Mouse (Mus musculus) spleen, postnatal 4 days (tissue): ENCODE measurements around the gene Slc45a1.
"Not testable (repeated sequence)": the region's sequence is repeated elsewhere in the genome, so short reads cannot be mapped to it uniquely, and the experiment has no call there.

Source experiments
- DNase-seq, 2 experiments: peaks; one replicate each; pipeline ENCODE4 v3.0.0; 2022; ENCODE audit warnings: low spot score in 2 of 2

The Slc45a1 gene

DNA sequence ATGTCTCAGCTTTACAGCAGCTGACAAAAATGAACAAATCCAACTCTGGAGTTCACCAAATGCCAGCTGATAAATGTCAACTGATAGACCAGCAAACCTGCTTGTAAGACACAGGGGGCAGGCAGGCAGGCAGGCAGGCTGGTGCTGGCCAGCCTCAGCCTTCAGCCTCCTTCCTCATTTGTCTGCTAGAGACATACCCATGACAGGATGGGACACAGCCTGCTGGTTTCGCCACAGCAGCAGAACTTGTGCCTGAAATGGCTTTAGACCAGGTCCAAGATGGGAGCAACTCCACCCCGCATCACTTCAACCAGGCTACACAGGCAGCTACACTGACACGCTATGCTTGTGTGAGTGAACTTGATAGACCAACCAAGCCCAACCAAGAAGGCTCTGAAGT lies 46.2 kb downstream of the Slc45a1 start:
- no peak for DNase-seq

DNA sequence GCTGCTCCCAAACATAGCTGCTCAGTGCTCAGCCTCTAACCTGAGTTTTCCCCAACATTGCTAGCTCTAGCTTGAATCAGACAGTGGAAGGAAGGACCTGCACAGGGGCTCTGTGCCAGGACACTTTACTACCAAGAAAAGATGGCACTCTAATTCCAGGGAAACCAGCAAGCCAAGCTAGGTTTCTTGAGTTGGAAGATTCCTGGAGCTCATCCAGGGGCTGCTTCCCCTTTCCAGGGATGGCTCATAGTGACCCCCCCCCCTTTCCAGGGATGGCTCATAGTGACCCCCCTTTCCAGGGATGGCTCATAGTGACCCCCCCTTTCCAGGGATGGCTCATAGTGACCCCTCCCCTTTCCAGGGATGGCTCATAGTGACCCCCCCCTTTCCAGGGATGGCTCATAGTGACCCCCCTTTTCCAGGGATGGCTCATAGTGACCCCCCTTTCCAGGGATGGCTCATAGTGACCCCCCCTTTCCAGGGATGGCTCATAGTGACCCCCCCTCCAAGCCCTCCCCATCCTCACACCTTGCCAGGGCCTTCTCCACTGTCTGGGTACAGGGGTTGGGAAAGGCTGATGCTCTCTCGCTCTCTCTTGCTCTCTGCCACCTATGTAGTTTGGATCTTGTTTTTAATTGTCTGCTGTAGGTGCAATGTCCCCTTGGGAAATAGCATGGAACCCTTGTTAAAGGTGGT lies 48.5 kb downstream of the Slc45a1 start:
- DNase-seq, result no peak

DNA sequence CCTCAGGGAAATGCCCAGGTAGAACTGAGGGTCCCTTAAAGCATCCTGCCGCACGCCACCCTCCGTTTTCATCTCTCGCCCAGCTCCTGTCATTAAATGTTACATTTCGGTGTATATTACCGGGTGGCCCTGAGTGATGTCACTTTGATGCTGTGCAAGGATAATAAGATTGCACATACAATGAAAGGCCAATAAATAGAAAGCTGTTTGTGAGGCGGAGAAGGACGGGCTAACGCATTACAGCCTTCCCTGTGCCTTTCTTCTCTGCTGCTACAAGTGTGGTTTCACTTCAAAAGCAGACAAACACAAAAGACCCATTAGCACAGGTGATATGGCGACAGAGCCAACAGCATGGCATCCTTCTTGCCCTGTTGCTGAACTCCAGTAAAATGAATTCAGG lies 50.5 kb downstream of the Slc45a1 start:
- DNase-seq, result no peak

DNA sequence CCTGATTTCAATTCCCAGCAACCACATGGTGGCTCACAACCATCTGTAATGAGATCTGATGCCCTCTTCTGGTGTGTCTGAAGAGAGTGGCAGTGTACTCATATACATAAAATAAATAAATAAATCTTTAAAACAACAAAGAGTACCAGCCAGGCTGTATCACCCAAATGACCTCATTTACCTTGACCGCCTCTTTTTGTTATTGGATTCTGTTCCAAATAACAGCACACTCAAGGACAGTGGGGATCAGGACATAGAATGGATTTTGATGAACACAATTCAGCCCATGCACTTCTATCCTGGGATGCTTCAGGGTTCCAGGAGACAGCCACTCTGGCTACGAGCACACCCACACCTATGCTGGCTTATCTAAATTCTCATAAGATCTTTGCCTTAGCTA lies 51.5 kb downstream of the Slc45a1 start:
- not testable (repeated sequence) for DNase-seq

DNA sequence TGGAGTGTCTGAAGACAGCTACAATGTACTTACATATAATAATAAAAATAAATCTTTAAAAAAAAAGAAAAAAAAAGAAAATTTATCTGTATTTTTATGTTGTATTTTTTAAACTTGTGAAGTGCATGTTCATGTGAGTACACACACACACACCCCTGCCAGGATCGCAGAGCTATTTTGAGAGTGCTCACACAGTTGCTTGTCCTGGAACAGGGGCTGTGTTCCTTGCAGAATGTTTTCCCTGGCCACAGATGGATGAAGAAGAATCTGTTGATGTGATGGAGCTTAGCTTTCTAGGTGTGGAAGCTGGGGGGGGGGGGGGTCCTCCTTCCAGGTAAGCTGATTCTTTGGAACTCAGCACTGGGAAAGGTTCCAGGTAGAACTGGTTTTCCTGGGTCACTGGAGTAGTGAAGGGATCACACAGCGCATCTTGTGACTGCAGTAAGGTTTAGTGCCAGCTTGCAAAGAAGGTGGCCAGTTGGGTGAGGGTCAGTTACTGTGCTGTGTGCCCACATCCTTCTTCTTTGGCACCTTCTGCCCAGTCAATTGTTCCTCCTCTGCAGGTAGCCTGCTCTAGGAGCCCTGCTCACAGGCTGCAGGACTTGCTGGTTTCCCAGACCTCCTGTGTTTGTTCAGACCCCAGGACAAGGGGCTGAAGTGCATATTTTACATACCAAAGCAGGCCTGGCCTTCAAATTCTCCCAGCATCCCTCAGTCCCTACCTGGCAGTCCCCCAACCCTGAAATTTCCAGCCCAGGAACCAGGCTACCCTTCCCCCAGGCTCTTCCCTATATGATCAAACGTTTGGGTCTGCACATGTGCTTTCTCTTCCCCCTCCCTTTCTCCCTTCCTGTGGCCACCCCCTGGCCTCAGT lies 52.6 kb downstream of the Slc45a1 start:
- DNase-seq, result no peak

DNA sequence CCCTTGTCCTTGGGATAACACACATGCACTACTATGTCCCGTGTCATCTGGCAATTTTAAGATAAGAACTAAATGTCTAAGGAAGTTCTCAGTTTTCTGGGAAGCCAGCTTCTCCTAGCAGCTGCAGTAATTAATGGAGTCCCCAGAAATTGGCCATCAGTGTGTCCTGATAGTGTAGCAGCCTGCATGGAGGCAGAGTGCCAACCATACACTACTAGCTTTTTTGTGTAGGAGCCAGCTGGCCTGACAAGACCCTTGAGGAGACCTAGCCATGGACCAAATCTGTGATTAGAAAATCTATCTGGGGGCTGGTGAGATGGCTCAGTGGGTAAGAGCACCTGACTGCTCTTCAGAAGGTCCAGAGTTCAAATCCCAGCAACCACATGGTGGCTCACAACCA lies 53.3 kb downstream of the Slc45a1 start:
- no peak for DNase-seq

DNA sequence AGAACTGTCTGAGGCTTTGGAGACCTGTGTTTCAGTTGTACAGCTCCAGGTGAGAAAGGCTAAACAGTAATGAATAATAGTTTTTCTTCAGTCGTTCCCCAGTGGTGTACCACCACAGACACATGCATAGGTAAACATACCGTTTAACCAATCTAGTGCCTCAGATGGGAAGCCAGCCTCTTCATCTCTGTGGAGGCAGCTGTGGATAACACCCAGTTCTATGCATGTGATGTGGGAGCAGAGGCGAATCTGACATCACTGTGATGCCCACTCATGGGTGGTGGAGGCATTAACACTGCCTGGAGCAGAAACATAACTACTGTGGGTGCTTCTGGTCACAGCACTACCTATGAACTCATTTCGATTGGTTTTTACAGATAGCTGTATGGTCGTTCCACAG lies 56.0 kb downstream of the Slc45a1 start:
- DNase-seq, result no peak

DNA sequence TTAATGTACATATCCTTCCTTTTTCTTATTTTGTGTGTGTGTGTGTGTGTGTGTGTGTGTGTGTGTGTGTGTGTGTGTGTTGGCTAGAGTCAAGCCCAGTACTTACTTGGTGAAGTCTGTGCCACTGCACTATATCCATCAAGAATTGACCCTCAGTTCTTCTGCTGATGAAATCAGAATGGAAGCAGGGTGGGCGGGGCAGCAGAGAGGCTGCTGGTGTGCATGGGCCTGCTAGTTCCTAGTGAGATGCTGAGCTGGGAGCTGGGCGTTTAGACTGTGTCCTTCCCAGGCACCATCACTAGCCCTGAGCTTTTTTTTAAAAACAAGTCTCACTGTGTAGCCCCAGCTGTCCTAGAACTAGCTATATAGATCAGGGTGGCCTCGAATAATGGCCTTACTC lies 56.9 kb downstream of the Slc45a1 start:
- no peak for DNase-seq

DNA sequence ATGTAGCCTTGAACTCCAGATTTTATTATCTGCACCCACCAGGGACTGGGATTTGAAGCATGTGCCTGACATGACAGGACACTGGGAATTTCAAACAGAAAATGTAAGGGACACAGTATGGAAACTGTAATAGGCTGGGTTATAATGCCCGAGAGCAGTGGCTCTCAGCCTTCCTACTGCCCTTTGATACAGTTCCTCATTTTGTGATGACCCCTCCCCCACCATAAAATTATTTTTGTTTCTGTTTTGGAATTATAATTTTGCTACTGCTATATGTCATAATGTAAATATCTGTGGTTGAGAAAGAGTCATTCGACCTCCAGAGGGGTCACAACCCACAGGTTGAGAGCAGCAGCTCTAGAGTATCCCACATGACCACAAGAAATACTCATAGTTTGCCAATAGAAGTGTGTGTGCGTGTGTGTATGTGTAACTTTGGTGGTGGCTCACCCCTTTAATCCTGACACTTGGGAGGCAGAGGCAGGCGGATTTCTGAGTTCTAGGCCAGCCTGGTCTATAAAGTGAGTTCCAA lies 57.6 kb downstream of the Slc45a1 start:
- DNase-seq, result no peak

DNA sequence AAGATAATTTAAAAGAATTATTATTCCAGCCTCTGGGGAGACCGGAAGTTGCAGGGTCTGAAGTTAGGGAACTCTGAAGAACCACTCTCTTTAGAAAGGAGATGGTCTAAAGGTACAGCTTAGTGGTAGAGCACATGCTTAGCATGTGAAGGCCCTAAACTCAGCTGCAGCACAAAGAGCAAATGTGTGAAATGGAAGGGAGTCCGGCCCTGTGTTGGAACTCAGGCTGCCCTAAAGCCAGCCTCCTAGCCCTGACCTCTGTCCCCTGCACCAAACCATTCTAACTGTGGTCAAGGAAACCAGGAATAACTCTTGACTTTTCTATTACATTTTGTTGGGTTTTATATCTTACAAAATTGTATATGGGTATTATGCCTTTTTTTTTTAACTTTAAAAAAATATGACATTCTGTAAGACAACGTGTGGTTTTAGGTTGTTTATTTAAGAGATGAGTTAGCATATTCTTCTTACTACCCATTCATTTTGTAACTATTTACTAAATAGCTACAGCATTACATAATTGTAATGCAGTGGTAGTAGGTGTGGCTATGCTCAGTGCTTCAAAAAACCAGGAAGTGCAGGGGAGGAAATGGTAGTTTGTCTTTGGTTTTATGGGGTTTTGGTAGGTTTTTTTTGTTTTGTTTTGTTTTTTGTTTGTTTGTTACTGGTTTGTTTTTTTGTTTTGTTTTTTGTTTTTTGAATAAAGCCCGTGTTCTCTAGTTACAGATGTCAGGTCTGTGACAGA lies 58.3 kb downstream of the Slc45a1 start:
- DNase-seq, result no peak

DNA sequence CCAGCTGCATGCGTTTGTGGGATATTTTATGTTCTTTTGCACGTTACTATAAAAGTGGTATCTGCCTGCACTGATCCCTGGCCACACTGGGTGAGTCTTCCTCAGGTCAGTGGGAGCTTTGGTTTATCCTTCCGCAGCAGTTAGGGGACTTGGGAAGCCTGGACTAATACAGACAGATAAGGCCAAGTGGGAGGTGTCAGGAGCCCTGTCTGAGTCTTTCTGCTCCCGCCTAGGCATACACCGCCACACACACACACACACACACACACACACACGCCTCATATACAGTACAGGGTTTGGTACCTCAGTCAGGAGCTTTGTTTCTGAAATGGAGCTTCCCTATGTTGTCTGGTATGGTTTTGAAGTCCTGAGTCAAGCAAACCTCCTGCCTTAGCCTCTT lies 59.9 kb downstream of the Slc45a1 start:
- DNase-seq, result no peak

DNA sequence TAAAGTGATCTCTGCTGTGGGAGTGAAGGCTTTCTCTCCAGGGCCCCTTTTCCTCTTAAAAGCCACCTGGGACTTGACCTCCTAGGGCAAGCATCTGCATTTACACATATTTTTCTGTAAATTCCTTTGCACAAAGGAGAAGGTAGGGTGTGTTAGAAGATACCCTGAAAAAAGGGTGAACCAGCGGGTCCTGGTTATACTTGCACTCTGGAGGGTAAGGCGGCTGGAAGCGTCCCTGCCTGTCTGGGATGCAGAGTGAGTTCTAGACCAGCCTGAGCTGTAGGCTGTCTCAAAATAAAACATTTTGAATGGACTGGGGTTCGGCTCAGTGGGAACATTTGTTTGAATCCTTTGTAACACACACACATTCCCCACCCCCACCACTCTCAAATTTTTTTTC lies 60.4 kb downstream of the Slc45a1 start:
- DNase-seq, result no peak

DNA sequence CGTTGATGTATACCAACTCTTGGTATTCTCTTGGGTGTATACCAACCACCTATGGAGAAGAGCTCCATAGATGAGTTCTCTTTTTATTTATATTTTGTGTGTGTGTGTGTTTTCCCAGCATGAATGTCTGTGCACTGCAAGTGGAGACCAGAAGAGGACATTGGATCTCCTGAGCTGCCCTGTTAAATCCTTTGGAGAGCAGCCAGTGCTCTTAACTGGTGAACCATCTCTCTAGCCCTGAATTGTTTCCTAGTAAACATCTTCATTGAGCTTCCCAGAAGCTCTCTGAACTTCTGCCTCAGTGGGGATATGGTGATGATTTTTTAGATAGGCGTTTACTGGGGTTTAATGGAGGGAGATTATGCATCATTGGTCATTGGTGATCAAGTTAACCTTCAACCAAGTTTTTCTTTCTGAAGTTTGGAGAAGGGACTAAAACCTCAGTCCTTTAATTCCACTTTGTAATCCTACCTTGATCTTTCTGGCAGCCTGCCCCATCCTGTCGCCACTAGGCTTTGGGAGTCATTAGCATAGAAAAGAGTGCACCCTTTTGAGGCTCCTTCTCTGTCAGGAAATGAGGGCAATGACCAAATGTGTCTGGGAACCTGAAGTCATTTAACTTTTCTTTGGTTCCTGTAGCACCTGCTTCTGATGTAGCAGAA lies 61.2 kb downstream of the Slc45a1 start:
- no peak for DNase-seq

DNA sequence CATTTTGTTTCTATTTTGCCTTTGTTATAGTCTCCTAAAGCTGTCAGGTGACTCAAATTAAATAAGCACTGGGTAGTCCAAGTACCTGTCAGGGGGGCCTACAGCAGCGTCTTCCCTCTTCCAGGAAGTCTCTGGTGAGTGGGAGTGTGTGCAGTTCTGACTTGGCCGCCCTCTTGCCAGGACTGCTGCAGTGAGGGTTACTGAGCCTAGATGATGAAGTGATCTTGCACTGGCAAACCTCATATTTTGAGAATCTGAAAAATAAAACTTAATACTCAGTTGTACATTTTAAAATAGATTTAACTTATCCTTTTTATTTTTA lies 63.7 kb downstream of the Slc45a1 start:
- DNase-seq, result no peak

DNA sequence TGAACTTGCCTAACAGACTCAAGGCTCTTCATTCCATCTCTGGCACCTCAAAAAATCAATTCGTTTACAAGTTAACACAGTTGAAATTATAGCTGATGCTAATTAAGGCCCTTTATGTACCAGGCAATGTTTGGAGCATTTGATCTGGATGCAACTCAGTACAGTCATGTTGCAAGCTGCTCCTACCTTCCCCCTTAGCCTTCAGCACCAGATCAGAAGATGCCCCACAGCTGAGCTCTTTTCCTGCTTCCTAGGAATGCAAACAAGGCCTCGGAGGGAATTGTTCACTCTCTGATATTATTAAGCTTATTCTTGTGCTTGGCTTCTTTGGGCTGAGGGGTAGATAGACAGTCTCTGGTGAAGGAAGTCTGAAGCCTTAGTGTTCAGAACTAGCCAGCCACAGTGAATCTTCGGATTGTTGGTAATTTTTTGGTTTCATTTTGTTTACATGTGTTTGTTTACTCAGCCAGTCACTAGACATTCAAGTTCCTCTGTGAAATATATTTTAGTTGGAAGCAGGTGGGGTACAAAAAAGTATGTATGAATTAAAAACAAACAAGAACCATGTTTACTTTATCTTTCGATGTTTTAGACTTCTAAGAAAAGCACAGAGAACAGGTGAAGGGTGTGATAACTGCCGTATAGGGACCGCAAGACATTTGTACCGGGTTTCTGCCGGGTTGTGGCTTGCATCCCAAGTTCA lies 64.2 kb downstream of the Slc45a1 start:
- DNase-seq, result no peak

DNA sequence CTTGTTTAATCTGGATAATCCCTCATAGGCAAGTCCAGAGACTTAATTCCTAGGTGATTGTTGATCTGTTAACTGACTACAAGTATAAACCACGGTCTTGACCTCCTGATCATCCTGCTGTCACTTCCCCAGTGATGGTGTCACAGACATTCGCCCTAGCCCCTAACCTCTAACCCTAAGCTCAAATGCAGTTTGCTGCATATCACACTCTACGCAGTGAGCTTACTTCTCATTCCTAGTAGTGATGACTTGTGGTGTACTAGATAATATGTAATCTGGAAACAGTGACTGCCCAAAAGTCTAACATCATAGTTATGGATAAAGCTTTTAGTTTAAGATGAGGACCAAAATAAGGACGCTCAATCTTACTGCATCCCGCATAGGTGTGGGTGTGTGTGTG lies 65.7 kb downstream of the Slc45a1 start:
- no peak for DNase-seq

DNA sequence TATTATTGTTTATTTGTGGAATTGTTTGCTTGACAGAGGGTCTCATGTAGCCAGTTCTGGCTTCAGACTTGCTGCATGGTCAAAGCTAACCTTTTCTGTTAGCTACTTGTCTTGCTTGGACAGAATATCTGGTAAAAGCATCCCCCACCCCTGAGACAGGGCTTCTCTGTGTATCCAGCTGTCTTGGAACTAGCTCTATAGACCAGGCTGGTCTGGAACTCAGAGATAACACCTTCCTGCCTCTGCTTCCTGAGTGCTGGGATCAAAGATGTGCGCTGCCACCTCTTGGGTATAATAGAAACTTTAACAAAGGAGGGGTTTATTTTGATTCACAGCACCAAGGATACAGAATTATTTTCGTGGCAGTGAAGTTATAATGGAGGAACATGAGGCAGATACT lies 66.2 kb downstream of the Slc45a1 start:
- DNase-seq, result no peak

DNA sequence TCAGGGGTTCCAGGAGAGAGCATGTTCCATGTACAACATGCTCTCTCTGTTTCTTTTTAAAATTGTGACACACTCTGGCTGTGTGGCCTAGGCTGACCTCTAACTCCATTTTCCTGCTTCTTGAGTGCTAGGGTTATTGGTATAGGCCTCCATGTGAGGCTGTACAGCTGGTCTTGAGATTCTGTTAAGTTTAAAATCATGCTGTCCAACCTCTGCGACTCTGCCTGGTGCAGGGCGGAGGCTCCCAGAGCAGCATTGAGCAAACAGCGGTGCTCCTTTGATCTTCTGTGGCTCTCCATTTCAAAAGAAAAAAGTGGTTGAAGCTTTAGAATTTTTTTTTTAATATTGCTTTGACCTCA lies 68.2 kb downstream of the Slc45a1 start:
- no peak for DNase-seq

DNA sequence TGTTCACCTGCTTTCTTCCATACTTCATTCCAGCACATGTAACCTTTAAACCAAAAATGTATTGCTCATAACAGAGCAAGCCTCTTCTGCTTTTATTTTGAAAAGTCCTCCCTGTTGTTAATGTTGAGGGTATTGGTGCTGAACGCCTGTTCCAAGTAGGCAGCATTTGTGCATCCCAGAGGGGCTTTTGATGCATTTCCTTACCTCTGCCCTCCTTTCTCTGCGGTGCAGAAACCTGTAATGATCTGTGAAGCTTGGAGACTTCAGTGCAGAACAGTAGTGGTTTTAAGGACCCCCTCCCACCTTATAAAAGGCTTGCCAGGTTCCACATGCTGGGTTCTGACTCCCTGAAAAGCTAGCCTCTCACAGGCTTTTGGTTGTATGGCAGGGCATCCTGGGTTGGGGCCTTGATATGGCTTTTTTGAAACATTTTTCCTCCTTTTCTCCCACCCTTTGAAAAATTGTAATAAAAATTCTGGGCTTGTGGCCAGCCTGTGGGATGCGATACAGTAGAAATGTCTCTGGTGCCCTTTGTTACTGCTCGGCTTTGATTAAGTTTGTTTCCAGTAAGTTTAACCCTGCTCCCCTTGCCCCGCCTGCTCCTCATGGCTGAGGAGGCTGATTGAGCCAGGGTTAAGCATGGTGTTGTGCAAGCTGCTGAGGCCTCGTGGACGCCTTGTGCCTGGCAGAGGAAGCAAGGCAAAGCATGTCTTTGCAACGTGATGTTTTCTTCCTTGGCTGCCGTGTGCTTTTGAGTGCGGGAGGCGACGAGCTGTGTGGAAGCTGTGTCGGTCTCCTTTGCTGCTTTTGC lies 68.8 kb downstream of the Slc45a1 start:
- DNase-seq, result peak; percentile 36 to 69

DNA sequence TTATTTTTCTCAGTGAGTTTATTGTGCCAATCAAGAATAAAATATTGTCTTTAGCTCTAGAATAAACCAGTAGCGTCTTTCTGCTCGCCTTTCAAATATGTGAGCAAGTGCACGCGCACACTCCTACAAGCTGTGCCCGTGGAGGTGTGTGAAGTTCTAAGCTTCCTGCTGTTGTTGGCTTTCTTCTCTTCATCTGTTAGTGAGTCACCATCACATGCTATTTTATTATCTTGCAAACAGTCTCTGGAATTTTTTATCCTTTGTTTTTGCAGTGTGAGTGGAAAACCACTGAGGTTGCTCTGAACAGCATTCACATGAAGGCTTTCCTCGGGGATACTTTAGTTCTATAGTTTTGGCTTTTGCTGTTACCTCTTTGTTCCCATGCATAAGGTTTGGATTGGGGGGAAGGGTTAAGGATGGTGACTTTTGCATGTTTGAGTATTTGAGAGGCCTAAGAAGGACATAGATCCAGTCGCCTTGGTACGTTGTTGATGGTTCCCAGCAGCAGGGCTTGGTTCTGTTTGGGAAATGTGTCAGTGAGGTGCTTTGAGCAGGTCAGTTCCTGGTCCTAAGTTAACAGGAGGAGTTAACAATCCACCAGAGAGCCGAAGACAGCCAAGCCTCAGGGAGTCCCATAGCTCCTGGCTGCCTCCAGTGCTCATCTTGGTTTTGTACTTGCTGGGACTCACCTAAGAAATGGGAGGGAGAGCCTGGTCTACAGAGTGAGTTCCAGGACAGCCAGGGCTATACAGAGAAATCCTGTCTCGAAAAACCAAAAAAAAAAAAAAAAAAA lies 69.8 kb downstream of the Slc45a1 start:
- no peak for DNase-seq
